Mouse (Mus musculus) kidney, embryonic 16.5 days (tissue): ENCODE results near the gene Mylk2. TPM values are rescaled to one million over a fixed set of nuclear protein-coding genes. Genes with fewer than 3 reads are reported as not detected.

Experiments
- ATAC-seq: fragments of 200-750 bp; cut with Nextera tagmentation; 2 replicates; pipeline ENCODE4 v1.8.0; 2017; ENCODE audit warnings: moderate TSS enrichment; ENCODE audit not compliant: low FRiP score, low TSS enrichment
- H3K27ac ChIP-seq: fragments of 300-500 bp; sonication (generic); 2 replicates; pipeline ENCODE4 v1.5.1; 2014; ENCODE audit warnings: low read length
- H3K27me3 ChIP-seq: fragments of 300-500 bp; sonication (generic); 2 replicates; pipeline ENCODE4 v1.6.1; 2014; ENCODE audit warnings: low read length, control low read depth, mixed read lengths; ENCODE audit not compliant: insufficient read depth
- H3K36me3 ChIP-seq: fragments of 300-500 bp; sonication (generic); 2 replicates; pipeline ENCODE4 v1.6.1; 2014; ENCODE audit warnings: low read length, control low read depth, mixed read lengths; ENCODE audit not compliant: insufficient read depth
- H3K4me1 ChIP-seq: fragments of 300-500 bp; sonication (generic); 2 replicates; pipeline ENCODE4 v1.6.1; 2014; ENCODE audit warnings: low read length, control low read depth, mixed read lengths; ENCODE audit not compliant: insufficient read depth
- H3K4me2 ChIP-seq: fragments of 300-500 bp; sonication (generic); replicated peaks from 2 replicates; pipeline ENCODE4 v1.6.1; 2014; ENCODE audit warnings: low read depth, low read length
- H3K4me3 ChIP-seq: fragments of 300-500 bp; sonication (generic); 2 replicates; pipeline ENCODE4 v1.5.1; 2014; ENCODE audit warnings: mild to moderate bottlenecking, low read length
- H3K9ac ChIP-seq: fragments of 300-500 bp; sonication (generic); replicated peaks from 2 replicates; pipeline ENCODE4 v1.6.1; 2014; ENCODE audit warnings: low read length
- H3K9me3 ChIP-seq: fragments of 300-500 bp; sonication (generic); 2 replicates; pipeline ENCODE4 v1.6.1; 2016; ENCODE audit warnings: low read length, control low read depth
- WGBS: fragments of 180-500 bp; shearing (Covaris S2); extraction: QIAGEN DNeasy Blood & Tissue Kit; methylation state at CpG from one replicate; pipeline ENCODE4 v1.1.7; 2014; 5-methylcytosine and 5-hydroxymethylcytosine counted together
- polyA plus RNA-seq: library from polyadenylated mRNA; unstranded; fragments of >200 nt; fragmentation: Nextera tagmentation; extraction: Ambion mirVana; gene quantifications from 2 replicates; pipeline ENCODE4 v1.2.1, GENCODE M21; 2015

Gene Mylk2
- polyA plus RNA-seq, 1 experiment from 2014 or later, result 0.42 TPM

DNA sequence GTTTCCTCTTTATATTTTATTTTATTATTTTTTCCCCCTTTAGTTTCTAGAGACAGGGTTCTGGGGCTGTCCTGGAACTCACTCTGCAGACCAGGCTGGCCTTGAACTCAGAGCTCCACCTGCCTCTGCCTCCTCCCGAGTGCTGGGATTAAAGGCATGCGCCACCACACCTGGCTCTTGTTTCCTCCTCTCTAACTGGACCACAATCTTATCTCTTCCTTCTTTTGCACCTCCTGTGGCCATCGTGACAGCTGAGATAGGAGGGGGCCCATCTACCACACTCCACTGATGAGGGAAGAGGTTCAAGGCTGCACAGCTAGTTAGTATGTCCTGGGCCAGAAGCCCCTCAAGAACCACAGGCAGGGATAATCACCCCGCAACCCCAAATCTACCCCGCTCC is 13.4 kb downstream of the Mylk2 start:
- Histone ChIP-seq H3K4me3 (no peak overlapping the region), H3K4me2 (no peak overlapping the region), H3K9ac (no peak overlapping the region), H3K9me3 (no peaks in the 10 kb centered on the region), H3K36me3 (no peaks in the 10 kb centered on the region), H3K27ac (peak overlapping the region; percentile 90), H3K27me3 (no peaks in the 10 kb centered on the region), H3K4me1 (peaks cover 55% of the 10 kb centered on the region)
- ATAC-seq, result no peak
- WGBS, result 80% methylated on average over 5 of the region's 5 CpGs

DNA sequence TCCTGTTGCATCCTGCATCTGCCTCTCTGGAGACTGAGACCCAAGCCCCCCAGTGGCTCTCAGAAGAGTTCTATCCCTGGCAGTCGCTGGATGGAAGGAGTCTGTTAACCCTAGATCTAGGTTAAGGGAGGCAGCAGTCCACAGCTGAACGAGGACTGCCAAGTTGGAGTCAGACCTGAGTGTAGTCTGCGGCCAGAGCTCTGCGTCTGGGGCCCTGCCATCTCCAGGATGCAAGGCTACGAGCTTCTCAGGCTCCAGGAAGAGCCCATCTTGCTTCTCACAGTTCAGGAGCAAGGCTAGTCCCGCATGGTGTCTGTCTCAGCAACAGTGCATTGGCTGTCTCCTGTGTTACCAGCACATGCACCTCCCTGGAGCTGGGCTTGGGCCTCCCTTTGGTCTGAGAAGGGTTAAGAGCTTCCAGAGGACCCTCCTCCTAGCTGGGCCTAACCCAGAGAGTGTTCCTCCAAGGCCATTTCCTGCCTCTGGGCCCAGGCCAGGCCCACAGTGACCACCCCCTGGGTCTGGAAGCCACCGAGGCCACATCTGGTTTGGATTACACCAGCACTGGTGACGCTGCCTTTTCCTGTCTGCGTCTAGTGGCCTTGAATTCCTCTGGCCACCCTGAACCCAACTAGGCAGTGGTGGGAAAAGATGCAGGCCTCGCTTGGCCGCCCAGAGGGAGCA is 14.2 kb downstream of the Mylk2 start:
- H3K9me3 ChIP-seq, result no peaks in the 10 kb centered on the region
- no peak overlapping the region for H3K4me3 ChIP-seq
- H3K4me1 ChIP-seq, result peaks cover 62% of the 10 kb centered on the region
- H3K4me2 ChIP-seq, result 0 out of 2 replicates have a peak overlapping the region, but pooled peaks have one; percentile 5
- no peaks in the 10 kb centered on the region for H3K36me3 ChIP-seq
- H3K27ac ChIP-seq, result peak overlapping the region; percentile 90
- peak; percentile 79 for ATAC-seq
- peak overlapping the region; percentile 47 for H3K9ac ChIP-seq
- WGBS, result 36% methylated on average over 11 of the region's 11 CpGs
- no peaks in the 10 kb centered on the region for H3K27me3 ChIP-seq

DNA sequence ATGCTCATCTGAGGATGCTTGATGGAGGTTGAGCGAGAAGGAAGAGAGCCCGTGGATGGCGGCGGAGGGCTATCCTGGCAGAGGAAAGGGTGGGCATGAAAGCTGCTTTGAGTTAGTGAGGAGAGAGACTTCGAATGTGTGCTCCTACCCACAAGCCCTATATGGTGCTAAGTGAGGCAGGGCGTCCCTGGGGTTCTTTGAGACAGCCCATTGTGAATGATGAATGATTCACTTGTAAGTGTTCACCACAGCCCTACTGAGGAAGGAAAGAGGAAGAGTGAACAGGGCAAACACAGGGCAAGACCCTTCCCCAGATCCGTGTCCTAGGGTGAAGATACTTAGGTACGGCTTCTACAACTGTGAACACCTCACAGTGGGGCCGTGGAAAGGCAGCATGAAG is 15.7 kb downstream of the Mylk2 start:
- Histone ChIP-seq H3K4me3 (no peak overlapping the region), H3K9ac (no peak overlapping the region), H3K4me2 (no peak overlapping the region), H3K27me3 (no peaks in the 10 kb centered on the region), H3K36me3 (no peaks in the 10 kb centered on the region), H3K4me1 (peaks cover 70% of the 10 kb centered on the region), H3K9me3 (no peaks in the 10 kb centered on the region), H3K27ac (no peak overlapping the region)
- ATAC-seq, result no peak
- 68% methylated on average over 9 of the region's 9 CpGs for WGBS

DNA sequence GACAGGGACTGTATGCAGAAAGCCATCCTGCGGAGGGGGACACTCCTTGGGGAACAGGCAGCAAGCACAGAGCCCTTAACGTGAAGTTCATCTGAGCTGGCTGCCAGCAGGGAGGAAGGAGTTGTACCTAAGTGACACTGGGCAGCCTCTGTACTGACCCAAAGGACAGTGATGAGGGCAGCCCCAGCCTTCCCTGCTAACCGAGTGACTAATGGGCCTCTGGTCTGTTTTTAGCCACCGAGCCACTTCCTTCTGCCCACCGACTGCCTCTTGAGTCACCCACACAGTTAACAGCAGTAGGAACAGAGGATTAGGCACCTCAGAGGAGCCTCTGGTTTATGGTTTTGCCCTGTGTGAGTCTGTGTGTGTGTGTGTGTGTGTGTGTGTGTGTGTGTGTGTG is 16.2 kb downstream of the Mylk2 start:
- Histone ChIP-seq H3K9me3 (no peaks in the 10 kb centered on the region), H3K36me3 (no peaks in the 10 kb centered on the region), H3K27ac (peak overlapping the region; percentile 71; the same call in 1 of the 2 replicates), H3K27me3 (no peaks in the 10 kb centered on the region), H3K4me1 (peaks cover 70% of the 10 kb centered on the region), H3K9ac (no peak overlapping the region), H3K4me3 (no peak overlapping the region), H3K4me2 (no peak overlapping the region)
- 43% methylated on average over 5 of the region's 5 CpGs for WGBS
- ATAC-seq, result no peak

DNA sequence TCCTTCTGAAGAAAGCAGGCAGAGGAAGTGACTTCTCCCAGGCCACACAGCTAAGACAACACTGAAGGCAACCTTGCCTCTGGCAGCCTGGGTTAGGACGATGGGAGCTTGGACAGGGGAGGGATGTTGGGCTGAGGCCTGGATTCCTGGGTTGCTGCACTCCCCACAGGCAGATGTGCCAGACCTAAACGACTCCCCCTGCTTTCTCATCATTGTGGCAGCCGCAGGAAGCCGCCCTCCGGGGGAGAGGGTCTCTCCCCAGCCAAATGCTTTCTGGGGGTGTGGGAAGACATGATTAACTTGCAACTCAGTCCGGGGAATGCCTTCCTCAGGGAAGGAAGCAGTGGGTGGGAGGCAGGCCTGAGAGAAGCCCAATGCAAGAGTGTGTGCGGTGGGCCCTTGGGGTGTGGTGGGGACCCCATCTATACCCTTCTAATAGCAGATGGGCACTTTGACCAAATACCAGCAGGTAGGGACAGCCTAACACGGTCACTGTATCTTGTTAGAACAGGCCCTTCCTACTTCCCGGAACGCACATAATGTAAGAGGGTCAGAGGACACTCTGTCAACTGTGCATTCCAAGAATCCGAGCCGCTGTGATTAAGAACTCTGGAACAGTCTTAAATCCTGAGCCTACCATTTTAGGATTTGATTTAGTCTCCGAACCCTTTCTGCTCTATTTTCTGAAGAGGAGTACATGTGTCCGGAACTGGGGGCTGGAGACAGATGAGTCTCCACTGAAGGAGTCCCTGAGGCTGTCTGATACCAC is 17.3 kb downstream of the Mylk2 start:
- Histone ChIP-seq H3K9ac (no peak overlapping the region), H3K4me1 (peaks cover 77% of the 10 kb centered on the region), H3K27me3 (no peaks in the 10 kb centered on the region), H3K4me2 (no peak overlapping the region), H3K9me3 (no peaks in the 10 kb centered on the region), H3K4me3 (no peak overlapping the region), H3K36me3 (no peaks in the 10 kb centered on the region), H3K27ac (peak overlapping the region; percentile 71)
- WGBS, result 25% methylated on average over 14 of the region's 14 CpGs
- no peak for ATAC-seq

DNA sequence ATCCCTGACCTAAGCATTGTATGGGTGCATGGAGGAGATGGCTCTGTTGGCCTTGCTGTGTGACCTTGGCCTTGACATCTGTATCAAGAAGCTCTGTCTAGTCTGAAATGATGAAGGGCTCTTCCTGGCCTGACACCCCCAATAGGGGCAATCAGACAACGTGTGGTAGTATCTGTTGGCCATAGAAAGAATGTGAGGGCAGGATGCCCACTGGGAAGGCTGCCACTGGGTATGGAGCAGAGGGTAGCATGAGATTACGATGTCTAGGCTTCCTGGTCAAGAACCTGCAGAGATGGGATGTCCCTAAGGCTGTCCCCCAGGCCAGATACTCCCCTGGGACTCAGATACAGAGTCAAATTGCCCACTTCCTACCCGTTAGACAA is 17.8 kb downstream of the Mylk2 start:
- Histone ChIP-seq H3K4me3 (no peak overlapping the region), H3K27ac (peak overlapping the region; percentile 71), H3K27me3 (no peaks in the 10 kb centered on the region), H3K9ac (no peak overlapping the region), H3K9me3 (no peaks in the 10 kb centered on the region), H3K36me3 (no peaks in the 10 kb centered on the region), H3K4me2 (no peak overlapping the region), H3K4me1 (peaks cover 71% of the 10 kb centered on the region)
- WGBS, result 69% methylated on average over 3 of the region's 3 CpGs
- no peak for ATAC-seq

DNA sequence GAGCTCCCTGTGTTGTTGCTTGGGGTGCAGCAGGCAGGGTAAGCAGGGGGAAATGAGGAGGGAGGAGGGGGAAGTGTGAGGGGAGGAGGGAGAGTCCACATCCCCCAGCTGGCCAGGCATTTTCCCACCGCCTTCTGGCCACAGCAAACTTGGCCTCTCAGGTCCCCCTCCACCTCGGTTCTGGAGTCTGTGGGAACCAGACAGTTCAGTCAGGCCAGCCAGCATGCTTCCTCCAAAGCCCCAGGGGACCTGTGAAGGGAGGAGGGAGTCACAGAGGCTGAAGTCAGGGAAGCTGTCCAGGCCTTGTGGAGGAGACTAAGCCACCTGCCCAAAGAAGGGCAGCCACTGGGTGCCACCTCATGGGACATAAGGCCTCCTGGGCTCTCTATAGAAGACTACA is 19.1 kb downstream of the Mylk2 start:
- Histone ChIP-seq H3K27me3 (no peaks in the 10 kb centered on the region), H3K4me1 (peaks cover 58% of the 10 kb centered on the region), H3K9me3 (no peaks in the 10 kb centered on the region), H3K4me3 (0 out of 2 replicates have a peak overlapping the region, but pooled peaks have one; percentile 1), H3K9ac (0 out of 2 replicates have a peak overlapping the region, but pooled peaks have one; percentile 23), H3K36me3 (no peaks in the 10 kb centered on the region), H3K4me2 (peak overlapping the region; percentile 34), H3K27ac (peak overlapping the region; percentile 74)
- ATAC-seq, result no peak
- WGBS, result 27% methylated on average over 2 of the region's 2 CpGs

DNA sequence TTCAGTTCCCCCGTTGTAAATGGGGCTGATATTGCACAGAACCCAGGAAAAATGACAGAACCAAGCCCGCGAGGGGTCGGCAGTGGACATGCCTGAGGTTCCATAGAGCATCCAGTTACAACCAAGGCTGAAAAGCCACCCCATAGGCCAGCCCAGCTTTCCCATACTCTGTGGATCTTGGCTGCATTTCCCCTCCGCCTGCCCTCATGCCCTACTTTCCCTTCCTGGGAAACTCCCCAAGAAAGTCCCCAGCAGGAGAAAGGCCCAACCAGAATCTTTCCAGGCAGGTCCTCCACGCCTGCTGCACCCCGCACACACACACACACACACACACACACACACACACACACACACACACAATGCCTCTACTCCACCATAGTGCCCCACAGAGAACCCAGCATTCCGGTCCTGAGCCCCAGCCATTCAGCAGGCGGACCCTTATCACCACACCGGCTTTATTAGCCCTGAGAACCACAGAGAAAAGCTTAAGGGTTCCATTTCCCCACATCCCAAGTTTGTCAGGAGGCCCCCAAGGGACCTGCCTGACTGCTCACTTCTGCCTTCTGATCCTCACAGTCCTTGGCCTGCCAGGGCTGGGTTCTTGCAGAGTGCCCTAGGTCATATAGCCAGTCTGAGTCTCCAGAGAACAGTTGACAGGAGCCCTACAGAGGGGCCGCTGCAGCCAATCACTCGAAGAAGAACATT is 20.5 kb downstream of the Mylk2 start:
- peak overlapping the region; percentile 74 for H3K27ac ChIP-seq
- 54% methylated on average over 10 of the region's 12 CpGs for WGBS
- ATAC-seq, result no peak
- peak overlapping the region; percentile 40 for H3K4me2 ChIP-seq
- H3K4me3 ChIP-seq, result peak overlapping the region; percentile 26
- 0 out of 2 replicates have a peak, but pooled peaks cover 2% of the 10 kb centered on the region for H3K27me3 ChIP-seq
- H3K9ac ChIP-seq, result peak overlapping the region; percentile 30
- no peaks in the 10 kb centered on the region for H3K36me3 ChIP-seq
- no peaks in the 10 kb centered on the region for H3K9me3 ChIP-seq
- H3K4me1 ChIP-seq, result peaks cover 47% of the 10 kb centered on the region

DNA sequence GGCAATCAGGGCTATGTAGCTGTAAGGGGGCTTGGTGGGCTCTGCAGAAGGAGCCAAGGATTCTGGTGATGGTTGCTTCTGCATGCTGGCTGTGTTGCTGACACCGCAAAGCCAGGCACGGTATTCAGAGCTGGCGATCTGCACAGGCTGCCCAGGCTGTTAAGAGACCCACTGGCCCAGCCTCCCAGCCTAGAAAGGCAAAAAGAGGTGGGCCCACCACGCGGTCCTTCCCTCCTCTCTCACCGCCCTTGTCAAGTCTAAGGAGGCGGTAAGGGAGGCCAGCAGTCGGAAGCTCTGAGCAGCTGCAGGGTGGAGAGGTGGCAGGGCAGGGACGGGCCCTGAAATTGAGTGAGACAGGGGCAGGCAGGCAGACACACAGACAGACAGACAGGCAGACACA is 21.9 kb downstream of the Mylk2 start, which contains the start of gene Foxs1:
Foxs1 (minus strand) TSS at position 161 of the 400 bp plus-strand sequence.
- 27% methylated on average over 9 of the region's 9 CpGs for WGBS
- ATAC-seq, result peak; percentile 39; the same call in 1 of the 2 replicates
- peaks cover 33% of the 10 kb centered on the region for H3K4me1 ChIP-seq
- H3K4me3 ChIP-seq, result peak within 1 kb of the TSS; percentile 26
- peak within 1 kb of the TSS; percentile 40 for H3K4me2 ChIP-seq
- no peaks in the 10 kb centered on the region for H3K36me3 ChIP-seq
- peak within 1 kb of the TSS; percentile 30 for H3K9ac ChIP-seq
- H3K27ac ChIP-seq, result peak within 1 kb of the TSS; percentile 74
- H3K27me3 ChIP-seq, result 0 out of 2 replicates have a peak, but pooled peaks cover 3% of the 10 kb centered on the region
- no peaks in the 10 kb centered on the region for H3K9me3 ChIP-seq
